Mouse (Mus musculus) heart, adult 2 months (tissue): ENCODE data around the gene Tgfbi. TPM values are rescaled to one million over a fixed set of nuclear protein-coding genes. Genes with fewer than 3 reads are reported as not detected.

Experiments
- DNase-seq, 2 experiments: peaks; one replicate each; pipeline ENCODE4 v3.0.0; 2021
- H3K27ac ChIP-seq: fragments of 200-600 bp; 2 replicates; pipeline ENCODE4 v1.8.1; 2022
- H3K27me3 ChIP-seq: fragments of 200-500 bp; 2 replicates; pipeline ENCODE4 v1.6.1; 2012; ENCODE audit warnings: mild to moderate bottlenecking, low read length, inconsistent platforms, mixed read lengths; ENCODE audit not compliant: control insufficient read depth, insufficient read depth
- H3K36me3 ChIP-seq: fragments of 200-500 bp; 2 replicates; pipeline ENCODE4 v1.6.1; 2012; ENCODE audit warnings: low read length, inconsistent platforms; ENCODE audit not compliant: control insufficient read depth, insufficient read depth
- H3K4me1 ChIP-seq: fragments of 200-500 bp; 2 replicates; pipeline ENCODE4 v1.6.1; 2011; ENCODE audit warnings: low read length; ENCODE audit not compliant: control insufficient read depth, insufficient read depth
- H3K4me3 ChIP-seq: fragments of 200-600 bp; 2 replicates; pipeline ENCODE4 v1.8.1; 2022
- H3K79me2 ChIP-seq: fragments of 200-500 bp; replicated peaks from 2 replicates; pipeline ENCODE4 v1.6.1; 2012; ENCODE audit warnings: mild to moderate bottlenecking, inconsistent platforms, low read length, moderate library complexity, mixed read lengths; ENCODE audit not compliant: control insufficient read depth, insufficient read depth
- H3K9ac ChIP-seq: fragments of 200-500 bp; 2 replicates; pipeline ENCODE4 v1.6.1; 2012; ENCODE audit warnings: low read depth, mild to moderate bottlenecking, control low read depth, inconsistent platforms, low read length, mixed read lengths
- CTCF ChIP-seq: fragments of 200-600 bp; IDR thresholded peaks from 2 replicates; pipeline ENCODE4 v1.8.1; 2022; ENCODE audit warnings: antibody characterized with exemption, mild to moderate bottlenecking, moderate library complexity
- EP300 ChIP-seq: fragments of 200-500 bp; IDR thresholded peaks from 2 replicates; pipeline ENCODE4 v1.6.1; 2011; ENCODE audit warnings: low read depth, low read length, control low read depth; ENCODE audit not compliant: insufficient read depth
- POLR2A ChIP-seq: fragments of 200-500 bp; IDR thresholded peaks from 2 replicates; pipeline ENCODE4 v1.6.1; 2011; ENCODE audit warnings: mild to moderate bottlenecking, low read depth, low read length, control low read depth; ENCODE audit not compliant: insufficient read depth
- WGBS: fragments of 180-500 bp; shearing (Covaris S2); methylation state at CpG from one replicate; pipeline ENCODE4 v1.1.7; 2018; 5-methylcytosine and 5-hydroxymethylcytosine counted together
- intact Hi-C: fragments of 180-260 bp; cut with DNase I; formaldehyde crosslinking; loops from one replicate; pipeline ENCODE4 v1.15.1; 2025
- polyA plus RNA-seq: library from polyadenylated mRNA; depleted of rRNA; stranded (reverse); fragments of >200 nt; gene quantifications from 2 replicates; pipeline ENCODE4 v1.2.3, GENCODE M21; 2012
- total RNA-seq, 2 experiments: library from RNA; stranded (reverse); gene quantifications; 2 replicates each; pipeline ENCODE4 v1.2.3; 2021

The Tgfbi gene
- total and polyA plus RNA-seq, 3 experiments = 19.7 to 22.1 (median 20.9) TPM

GRCm38 (mm10) chr13:56575074-56575473 is 34.2 kb upstream of the Tgfbi start:
- Histone ChIP-seq H3K27ac (peak overlapping the region; percentile 75), H3K27me3 (no peaks in the 10 kb centered on the region), H3K79me2 (no peaks in the 10 kb centered on the region), H3K4me1 (peaks cover 17% of the 10 kb centered on the region), H3K9ac (no peak overlapping the region), H3K4me3 (no peak overlapping the region), H3K36me3 (no peaks in the 10 kb centered on the region)
- intact Hi-C loops = loop anchor here (1.0 to 2.0 kb wide), 2 partner anchors 38 to 66 kb away; no protein-coding TSS in a partner anchor
- 88% methylated on average over 4 of the region's 4 CpGs for WGBS
- no peak for DNase-seq
- TF ChIP-seq POLR2A (no peak), EP300 (no peak), CTCF (no peak)

GRCm38 (mm10) chr13:56575701-56576321 is 33.5 kb upstream of the Tgfbi start:
- WGBS = 43% methylated on average over 12 of the region's 12 CpGs
- intact Hi-C loops = loop anchor here (1.0 to 2.0 kb wide), 2 partner anchors 37 to 65 kb away; no protein-coding TSS in a partner anchor
- Histone ChIP-seq H3K27ac (peak overlapping the region; percentile 75), H3K79me2 (no peaks in the 10 kb centered on the region), H3K4me1 (peaks cover 17% of the 10 kb centered on the region), H3K4me3 (no peak overlapping the region), H3K27me3 (no peaks in the 10 kb centered on the region), H3K36me3 (no peaks in the 10 kb centered on the region), H3K9ac (no peak overlapping the region)
- TF ChIP-seq CTCF = peak; percentile 93
- TF ChIP-seq POLR2A = no peak
- DNase-seq = peak; percentile 85 to 87

GRCm38 (mm10) chr13:56578097-56578496 is 31.2 kb upstream of the Tgfbi start:
- intact Hi-C loops = no loop called here
- Histone ChIP-seq H3K4me1 (peaks cover 13% of the 10 kb centered on the region), H3K36me3 (no peaks in the 10 kb centered on the region), H3K27me3 (no peaks in the 10 kb centered on the region), H3K27ac (no peak overlapping the region), H3K79me2 (no peaks in the 10 kb centered on the region), H3K4me3 (no peak overlapping the region), H3K9ac (no peak overlapping the region)
- TF ChIP-seq CTCF (peak; percentile 42), EP300 (no peak)
- DNase-seq = no peak
- 76% methylated on average over 5 of the region's 5 CpGs for WGBS

- Histone ChIP-seq H3K9ac (no peak overlapping the region), H3K4me3 (no peak overlapping the region), H3K4me1 (peaks cover 10% of the 10 kb centered on the region), H3K36me3 (no peaks in the 10 kb centered on the region), H3K79me2 (no peaks in the 10 kb centered on the region), H3K27ac (no peak overlapping the region), H3K27me3 (no peaks in the 10 kb centered on the region)
- WGBS = 93% methylated on average over 5 of the region's 5 CpGs
- intact Hi-C loops = no loop called here
- TF ChIP-seq EP300 (no peak), POLR2A (no peak), CTCF (no peak)
- no peak for DNase-seq
Measured at GRCm38 (mm10) chr13:56580450-56580849, 28.9 kb upstream of the Tgfbi start.

GRCm38 (mm10) chr13:56581512-56581911 is 27.8 kb upstream of the Tgfbi start:
- DNase-seq = no peak
- Histone ChIP-seq H3K27me3 (no peaks in the 10 kb centered on the region), H3K79me2 (no peaks in the 10 kb centered on the region), H3K9ac (no peak overlapping the region), H3K4me3 (no peak overlapping the region), H3K27ac (no peak overlapping the region), H3K4me1 (peaks cover 4% of the 10 kb centered on the region; the same call in 1 of the 2 replicates), H3K36me3 (no peaks in the 10 kb centered on the region)
- no peak for TF ChIP-seq EP300
- TF ChIP-seq POLR2A = no peak
- TF ChIP-seq CTCF = no peak
- intact Hi-C loops = no loop called here
- 29% methylated on average over 3 of the region's 3 CpGs for WGBS

- intact Hi-C loops = loop anchor here (2.0 kb wide), 1 partner anchor 29 kb away; no protein-coding TSS in a partner anchor
- Histone ChIP-seq H3K36me3 (no peaks in the 10 kb centered on the region), H3K4me1 (peaks cover 4% of the 10 kb centered on the region; the same call in 1 of the 2 replicates), H3K9ac (no peak overlapping the region), H3K27me3 (no peaks in the 10 kb centered on the region), H3K27ac (no peak overlapping the region), H3K79me2 (no peaks in the 10 kb centered on the region), H3K4me3 (no peak overlapping the region)
- TF ChIP-seq POLR2A = no peak
- TF ChIP-seq EP300 = 0 out of 2 replicates have a peak, but pooled peaks have one; percentile 5
- no peak for TF ChIP-seq CTCF
- 10% methylated on average over 6 of the region's 6 CpGs for WGBS
- DNase-seq = peak; percentile 52 to 63
Measured at GRCm38 (mm10) chr13:56581961-56582434, 27.3 kb upstream of the Tgfbi start.
